In the genomic region with DNA sequence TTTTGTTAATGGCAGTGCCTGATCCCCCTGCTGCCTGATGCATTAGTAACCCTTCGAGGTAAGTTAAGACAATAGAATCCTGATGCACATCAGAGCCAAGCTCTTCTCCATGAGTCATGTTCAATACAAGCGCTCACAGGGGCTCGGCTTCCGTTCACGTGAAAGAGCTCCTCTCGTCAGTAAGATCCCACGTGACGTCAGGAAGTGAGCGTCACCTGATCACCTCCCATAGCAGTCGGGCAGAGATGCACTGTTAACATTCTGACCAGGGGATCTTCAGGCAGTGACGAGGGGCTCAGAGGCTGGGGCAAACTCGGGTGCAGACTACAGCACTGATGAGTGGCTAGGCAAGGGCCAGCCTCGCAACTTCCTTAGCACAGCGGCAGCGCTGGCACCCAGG, we compare ENCODE assay signal across 11 mouse cellular contexts.
DNase-seq lines count a peak whose midpoint lies in the region; ATAC-seq and TF ChIP-seq lines count a peak whose summit lies in the region.
"Had no signal": no experiment of that assay in that cellular context is flagged by ENCODE, and none has a peak within 500 bp of the region (broad histone marks: within the 10 kb centered on the region; RNA-seq: fewer than 3 reads in every experiment).

No protein-coding gene starts in this region.

- TF ChIP-seq CTCF in small intestine, adult 2 months (IDR thresholded peaks at IDR 0.05; ENCODE audit: extremely low read depth, insufficient read length, insufficient replicate concordance, low read depth, low read length), result no peak

- no peak for DNase-seq in gastrocnemius, postnatal 36 days
- DNase-seq: kidney, adult 18-20 months; thymus, adult 2 months had no signal

- H3K36me3 ChIP-seq in erythroblast, embryonic 14.5 days (ENCODE audit: control insufficient read depth), result peaks cover 75% of the 10 kb centered on the region
- peaks cover 35% of the 10 kb centered on the region for H3K36me3 ChIP-seq in midbrain, embryonic 12.5 days
- peaks cover 5% of the 10 kb centered on the region; the same call in 1 of the 2 replicates for H3K36me3 ChIP-seq in midbrain, embryonic 15.5 days (replicated peaks)
- peaks cover 30% of the 10 kb centered on the region for H3K36me3 ChIP-seq in intestine, embryonic 16.5 days (ENCODE audit: control insufficient read depth, insufficient read depth, low read length)
- H3K36me3 ChIP-seq in small intestine, adult 2 months (ENCODE audit: control insufficient read depth, insufficient read depth, low read length), result peaks cover 42% of the 10 kb centered on the region
- H3K36me3 ChIP-seq in hindbrain, embryonic 12.5 days, result peaks cover 25% of the 10 kb centered on the region

- no peaks in the 10 kb centered on the region for H3K9me3 ChIP-seq in erythroblast, embryonic 14.5 days (ENCODE audit: control insufficient read depth, low read length)
- H3K9me3 ChIP-seq in midbrain, embryonic 12.5 days, result no peaks in the 10 kb centered on the region
- no peaks in the 10 kb centered on the region for H3K9me3 ChIP-seq in midbrain, embryonic 15.5 days
- no peaks in the 10 kb centered on the region for H3K9me3 ChIP-seq in intestine, embryonic 16.5 days (ENCODE audit: control insufficient read depth, low read length)
- H3K9me3 ChIP-seq in hindbrain, embryonic 12.5 days (replicated peaks), result no peaks in the 10 kb centered on the region
- H3K9me3 ChIP-seq: lung, embryonic 15.5 days had no signal

- H3K27me3 ChIP-seq in erythroblast, embryonic 14.5 days (ENCODE audit: control insufficient read depth), result no peaks in the 10 kb centered on the region
- no peaks in the 10 kb centered on the region for H3K27me3 ChIP-seq in midbrain, embryonic 12.5 days
- no peaks in the 10 kb centered on the region for H3K27me3 ChIP-seq in midbrain, embryonic 15.5 days (replicated peaks)
- H3K27me3 ChIP-seq in intestine, embryonic 16.5 days (replicated peaks; ENCODE audit: control insufficient read depth, insufficient read depth, low read length), result no peaks in the 10 kb centered on the region
- H3K27me3 ChIP-seq in small intestine, adult 2 months (ENCODE audit: control insufficient read depth, insufficient read depth, low read length), result no peaks in the 10 kb centered on the region
- no peaks in the 10 kb centered on the region for H3K27me3 ChIP-seq in hindbrain, embryonic 12.5 days
- H3K27me3 ChIP-seq: lung, embryonic 15.5 days had no signal

- peak overlapping the region; percentile 8 for H3K4me3 ChIP-seq in erythroblast, embryonic 14.5 days (replicated peaks)
- no peak overlapping the region for H3K4me3 ChIP-seq in midbrain, embryonic 12.5 days
- H3K4me3 ChIP-seq in midbrain, embryonic 15.5 days, result no peak overlapping the region
- no peak overlapping the region for H3K4me3 ChIP-seq in intestine, embryonic 16.5 days (ENCODE audit: low read length)
- no peak overlapping the region for H3K4me3 ChIP-seq in small intestine, adult 2 months (ENCODE audit: low read depth, low read length)
- no peak overlapping the region for H3K4me3 ChIP-seq in hindbrain, embryonic 12.5 days
- H3K4me3 ChIP-seq: lung, embryonic 15.5 days had no signal

- 84% methylated on average over 15 of the region's 15 CpGs for WGBS in midbrain, embryonic 12.5 days
- WGBS in midbrain, embryonic 15.5 days, result 86% methylated on average over 15 of the region's 15 CpGs
- WGBS in intestine, embryonic 16.5 days, result 77% methylated on average over 15 of the region's 15 CpGs
- WGBS in small intestine, adult 2 months, result 60% methylated on average over 15 of the region's 15 CpGs
- 82% methylated on average over 15 of the region's 15 CpGs for WGBS in hindbrain, embryonic 12.5 days

- H3K4me1 ChIP-seq in erythroblast, embryonic 14.5 days (ENCODE audit: control insufficient read depth), result peaks cover 42% of the 10 kb centered on the region
- H3K4me1 ChIP-seq in midbrain, embryonic 12.5 days, result no peaks in the 10 kb centered on the region
- H3K4me1 ChIP-seq in midbrain, embryonic 15.5 days, result no peaks in the 10 kb centered on the region
- H3K4me1 ChIP-seq in intestine, embryonic 16.5 days (ENCODE audit: control insufficient read depth, insufficient read depth, low read length), result peaks cover 15% of the 10 kb centered on the region
- H3K4me1 ChIP-seq in small intestine, adult 2 months (ENCODE audit: control insufficient read depth, insufficient read depth, insufficient read length, low read length), result peaks cover 19% of the 10 kb centered on the region
- no peaks in the 10 kb centered on the region for H3K4me1 ChIP-seq in hindbrain, embryonic 12.5 days

- intact Hi-C loops in gastrocnemius, postnatal 36 days (cut with DNase I), result no loop called here

- no peak overlapping the region for H3K27ac ChIP-seq in midbrain, embryonic 12.5 days (replicated peaks)
- H3K27ac ChIP-seq in midbrain, embryonic 15.5 days, result no peak overlapping the region
- peak overlapping the region; percentile 79 for H3K27ac ChIP-seq in intestine, embryonic 16.5 days (ENCODE audit: low read length)
- H3K27ac ChIP-seq in small intestine, adult 2 months (ENCODE audit: insufficient read depth, low read depth, low read length), result peak overlapping the region; percentile 91
- no peak overlapping the region for H3K27ac ChIP-seq in hindbrain, embryonic 12.5 days
- H3K27ac ChIP-seq: lung, embryonic 15.5 days had no signal

- no peak for ATAC-seq in erythroblast, adult 5-6 weeks (replicated peaks; ENCODE audit: low FRiP score, poor library complexity, severe bottlenecking)
- peak; percentile 38; the same call in 1 of the 2 replicates for ATAC-seq in midbrain, embryonic 12.5 days (ENCODE audit: low FRiP score, low read depth)
- ATAC-seq in midbrain, embryonic 15.5 days (replicated peaks), result no peak
- ATAC-seq in intestine, embryonic 16.5 days, result 0 out of 2 replicates have a peak, but pooled peaks have one; percentile 12
- no peak for ATAC-seq in hindbrain, embryonic 12.5 days (ENCODE audit: low FRiP score)

- no peak overlapping the region for H3K9ac ChIP-seq in midbrain, embryonic 12.5 days (replicated peaks)
- no peak overlapping the region for H3K9ac ChIP-seq in midbrain, embryonic 15.5 days
- no peak overlapping the region for H3K9ac ChIP-seq in intestine, embryonic 16.5 days (ENCODE audit: low read depth, low read length)
- no peak overlapping the region for H3K9ac ChIP-seq in hindbrain, embryonic 12.5 days
- H3K9ac ChIP-seq: lung, embryonic 15.5 days had no signal

- no peak for TF ChIP-seq POLR2A in small intestine, adult 2 months (IDR thresholded peaks at IDR 0.05; ENCODE audit: low read depth, low read length)

- no peak overlapping the region for H3K4me2 ChIP-seq in midbrain, embryonic 12.5 days (replicated peaks)
- no peak overlapping the region for H3K4me2 ChIP-seq in midbrain, embryonic 15.5 days
- no peak overlapping the region for H3K4me2 ChIP-seq in intestine, embryonic 16.5 days (ENCODE audit: low read depth, low read length)
- no peak overlapping the region for H3K4me2 ChIP-seq in hindbrain, embryonic 12.5 days (replicated peaks)
- H3K4me2 ChIP-seq: lung, embryonic 15.5 days had no signal

Comparison
In these comparisons a context has a peak if more than half of its experiments do, and no peak if none do; other contexts are left out.
1. ATAC-seq: peak in midbrain, embryonic 12.5 days (single experiment) and intestine, embryonic 16.5 days (single experiment); none in erythroblast, adult 5-6 weeks (single experiment), midbrain, embryonic 15.5 days (single experiment) and hindbrain, embryonic 12.5 days (single experiment).
2. H3K27ac ChIP-seq: peak in intestine, embryonic 16.5 days (single experiment) and small intestine, adult 2 months (single experiment); none in midbrain, embryonic 12.5 days (single experiment), midbrain, embryonic 15.5 days (single experiment) and hindbrain, embryonic 12.5 days (single experiment).